Comparison of ENCODE assay signal across 13 mouse cellular contexts in the genomic region with DNA sequence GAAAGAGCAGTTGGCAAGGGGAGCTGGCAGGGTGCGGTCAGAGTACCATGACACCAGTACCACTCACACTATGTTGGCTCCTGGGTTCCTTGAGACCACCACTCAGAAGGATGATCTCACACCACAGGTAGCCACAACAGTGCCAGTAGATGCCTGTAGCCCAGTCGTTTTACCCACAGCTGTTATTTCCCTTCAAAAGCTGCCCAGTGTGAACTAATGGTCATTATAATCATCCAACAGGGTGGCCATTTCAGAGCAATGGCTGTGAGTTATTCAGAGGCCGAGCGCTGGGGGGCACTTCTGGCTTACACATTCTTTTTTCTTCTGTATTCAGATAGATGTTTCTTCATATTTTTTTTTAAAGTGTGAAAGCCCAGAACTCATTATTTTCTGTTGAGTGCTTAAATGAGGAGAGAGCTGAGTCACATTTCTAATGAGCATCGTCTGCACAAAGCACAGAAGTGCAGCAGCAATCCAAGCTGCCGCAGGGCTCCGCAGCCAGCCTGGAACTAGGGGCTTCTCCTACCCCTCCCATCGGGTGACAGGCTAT.
DNase-seq lines count a peak whose midpoint lies in the region; ATAC-seq and TF ChIP-seq lines count a peak whose summit lies in the region.
"Had no signal": no experiment of that assay in that cellular context is flagged by ENCODE, and none has a peak within 500 bp of the region (broad histone marks: within the 10 kb centered on the region; RNA-seq: fewer than 3 reads in every experiment).

No protein-coding gene starts in this region.

- no peak overlapping the region for H3K4me2 ChIP-seq in forebrain, embryonic 15.5 days (replicated peaks)
- no peak overlapping the region for H3K4me2 ChIP-seq in stomach, postnatal 0 days (replicated peaks; ENCODE audit: low read depth)
- H3K4me2 ChIP-seq: heart, embryonic 13.5 days; liver, embryonic 11.5 days; neural tube, embryonic 12.5 days had no signal

- peak overlapping the region; percentile 28 for H3K27ac ChIP-seq in forebrain, embryonic 15.5 days (replicated peaks)
- no peak overlapping the region for H3K27ac ChIP-seq in stomach, postnatal 0 days (replicated peaks)
- H3K27ac ChIP-seq: heart, embryonic 13.5 days; neural tube, embryonic 12.5 days had no signal

- TF ChIP-seq CTCF in stomach, postnatal 0 days (IDR thresholded peaks at IDR 0.05; ENCODE audit: low read depth) = no peak

- no peak for TF ChIP-seq EP300 in stomach, postnatal 0 days (optimal IDR thresholded peaks at IDR 0.05)

- H3K27me3 ChIP-seq in forebrain, embryonic 15.5 days = no peaks in the 10 kb centered on the region
- H3K27me3 ChIP-seq in stomach, postnatal 0 days (ENCODE audit: control insufficient read depth, insufficient read depth, low read length) = no peaks in the 10 kb centered on the region
- H3K27me3 ChIP-seq: heart, embryonic 13.5 days; neural tube, embryonic 12.5 days had no signal

- intact Hi-C loops in left cerebral cortex, postnatal 14 days (cut with DNase I) = no loop called here

- no peak overlapping the region for H3K9ac ChIP-seq in forebrain, embryonic 15.5 days (replicated peaks)
- no peak overlapping the region for H3K9ac ChIP-seq in stomach, postnatal 0 days (ENCODE audit: low read length)
- H3K9ac ChIP-seq: heart, embryonic 13.5 days; neural tube, embryonic 12.5 days had no signal

- no peaks in the 10 kb centered on the region for H3K36me3 ChIP-seq in forebrain, embryonic 15.5 days
- H3K36me3 ChIP-seq in stomach, postnatal 0 days (ENCODE audit: control insufficient read depth, insufficient read depth, low read length) = no peaks in the 10 kb centered on the region
- H3K36me3 ChIP-seq: heart, embryonic 13.5 days; neural tube, embryonic 12.5 days had no signal

- ATAC-seq in forebrain, embryonic 15.5 days (replicated peaks) = peak; percentile 92
- no peak for ATAC-seq in stomach, postnatal 0 days (ENCODE audit: low FRiP score, low TSS enrichment)

- DNase-seq in left cerebral cortex, postnatal 14 days (ENCODE audit: low spot score in 2 of 2) = peak; percentile 52 to 54
- no peak for DNase-seq in left cerebral cortex, adult 11 months (ENCODE audit: low spot score)
- DNase-seq in layer of hippocampus, postnatal 14 days (ENCODE audit: low spot score in 2 of 2) = peak; percentile 34 to 66
- peak; percentile 31 for DNase-seq in right cerebral cortex, postnatal 4 days
- DNase-seq in stomach, postnatal 0 days (ENCODE audit: low spot score) = no peak
- no peak for DNase-seq in thymus, adult 18-20 months
- DNase-seq: adrenal gland, postnatal 14 days; cerebellum, adult 8-10 months; kidney, postnatal 4 days had no signal

- peaks cover 16% of the 10 kb centered on the region for H3K4me1 ChIP-seq in forebrain, embryonic 15.5 days
- no peaks in the 10 kb centered on the region for H3K4me1 ChIP-seq in stomach, postnatal 0 days (replicated peaks; ENCODE audit: control insufficient read depth, insufficient read depth)
- H3K4me1 ChIP-seq: neural tube, embryonic 12.5 days had no signal

- no peak overlapping the region for H3K4me3 ChIP-seq in forebrain, embryonic 15.5 days
- no peak overlapping the region for H3K4me3 ChIP-seq in stomach, postnatal 0 days (ENCODE audit: low read depth, low read length)
- H3K4me3 ChIP-seq: heart, embryonic 13.5 days; neural tube, embryonic 12.5 days had no signal

- 24% methylated on average over 8 of the region's 8 CpGs for WGBS in forebrain, embryonic 15.5 days
- 71% methylated on average over 8 of the region's 8 CpGs for whole genome bisulfite sequencing in stomach, postnatal 0 days

- no peaks in the 10 kb centered on the region for H3K9me3 ChIP-seq in forebrain, embryonic 15.5 days
- H3K9me3 ChIP-seq in stomach, postnatal 0 days (ENCODE audit: control insufficient read depth, low read length) = no peaks in the 10 kb centered on the region
- H3K9me3 ChIP-seq: heart, embryonic 13.5 days; neural tube, embryonic 12.5 days had no signal

Comparison
In these comparisons a context has a peak if more than half of its experiments do, and no peak if none do; other contexts are left out.
1. DNase-seq: peak in left cerebral cortex, postnatal 14 days (2 of 2), layer of hippocampus, postnatal 14 days (2 of 2) and right cerebral cortex, postnatal 4 days (single experiment); none in left cerebral cortex, adult 11 months (single experiment), stomach, postnatal 0 days (single experiment) and thymus, adult 18-20 months (0 of 2).